Mouse (Mus musculus) heart, postnatal 25 days (tissue): ENCODE measurements around the gene Fabp1. TPM values are rescaled to one million over a fixed set of nuclear protein-coding genes. Genes with fewer than 3 reads are reported as not detected.

Experiments used
- total RNA-seq, 2 experiments: library from RNA; stranded (reverse); gene quantifications; 2 replicates each; pipeline ENCODE4 v1.2.3; 2021

Gene Fabp1
- total RNA-seq, 2 experiments from 2014 or later, result not detected

Other genes with a start within 250 kb of the Fabp1 start
- not detected for gene Foxi3, start 243.3 kb upstream of the Fabp1 start, total RNA-seq
- 1 to 10 TPM; 4.2 to 4.9 TPM for gene Thnsl2, start 55.4 kb upstream of the Fabp1 start, total RNA-seq
- 10 to 100 TPM; 54.6 to 54.9 TPM for gene Krcc1, start 71.8 kb downstream of the Fabp1 start, total RNA-seq
- gene Smyd1, start 122.4 kb downstream of the Fabp1 start, total RNA-seq, result 100 to 1,000 TPM; 375 to 394 TPM
- not detected for gene Cd8b1, start 123.0 kb downstream of the Fabp1 start, total RNA-seq
- gene Cd8a, start 173.6 kb downstream of the Fabp1 start, total RNA-seq, result under 1 TPM in 1 of 2 experiments, not detected in 1; 0.13 TPM
- gene Rmnd5a, start 240.8 kb downstream of the Fabp1 start, total RNA-seq, result 10 to 100 TPM; 65.8 to 72.8 TPM